Mouse (Mus musculus): ENCODE measurements at regions not wholly inside any gene's neighbourhood (a gene's known extent, or its start where the extent isn't known, plus 50 kb on each side); places are given as distances from the start of the nearest gene placed in this dataset.

GRCm38 (mm10) chr3:147963698-147964476 lies 1026.5 kb downstream of the Adgrl2 start:
- no peak overlapping the region for H3K4me3 ChIP-seq
- no peak overlapping the region for H3K27ac ChIP-seq
- H3K4me1 ChIP-seq, result peaks cover 29% of the 10 kb centered on the region
- no peaks in the 10 kb centered on the region for H3K9me3 ChIP-seq
- no peak for ATAC-seq (ENCODE audit: insufficient number of reproducible peaks, insufficient read depth, low FRiP score, low TSS enrichment, low read depth)
- H3K9ac ChIP-seq, result no peak overlapping the region
- no peak overlapping the region for H3K4me2 ChIP-seq
- H3K27me3 ChIP-seq, result no peaks in the 10 kb centered on the region
- no peaks in the 10 kb centered on the region for H3K36me3 ChIP-seq
- WGBS, result 31% methylated on average over 13 of the region's 13 CpGs

- peaks cover 6% of the 10 kb centered on the region; the same call in 1 of the 2 replicates for H3K4me1 ChIP-seq
- H3K27me3 ChIP-seq, result no peaks in the 10 kb centered on the region
- H3K27ac ChIP-seq, result no peak overlapping the region
- H3K4me2 ChIP-seq, result no peak overlapping the region
- whole genome bisulfite sequencing, result 60% methylated on average over 13 of the region's 13 CpGs
- H3K9ac ChIP-seq, result no peak overlapping the region
- H3K9me3 ChIP-seq, result no peaks in the 10 kb centered on the region
- no peak overlapping the region for H3K4me3 ChIP-seq
- H3K36me3 ChIP-seq, result no peaks in the 10 kb centered on the region
- no peak for ATAC-seq (ENCODE audit: insufficient number of reproducible peaks, insufficient read depth, low FRiP score, low TSS enrichment, low read depth)
Observed at GRCm38 (mm10) chr3:147948041-147948592, 1042.2 kb downstream of the Adgrl2 start.

GRCm38 (mm10) chr3:147943314-147943713 lies 1047.0 kb downstream of the Adgrl2 start:
- Histone ChIP-seq H3K9me3 (no peaks in the 10 kb centered on the region), H3K4me1 (no peaks in the 10 kb centered on the region; the same call in 1 of the 2 replicates), H3K27me3 (no peaks in the 10 kb centered on the region), H3K27ac (no peak overlapping the region), H3K9ac (no peak overlapping the region), H3K4me3 (no peak overlapping the region), H3K4me2 (no peak overlapping the region), H3K36me3 (no peaks in the 10 kb centered on the region)
- WGBS, result 61% methylated on average over 4 of the region's 4 CpGs
- no peak for ATAC-seq (ENCODE audit: insufficient number of reproducible peaks, insufficient read depth, low FRiP score, low TSS enrichment, low read depth)

- H3K27me3 ChIP-seq, result no peaks in the 10 kb centered on the region
- peaks cover 7% of the 10 kb centered on the region for H3K4me1 ChIP-seq
- WGBS, result 25% methylated on average over 6 of the region's 6 CpGs
- no peaks in the 10 kb centered on the region for H3K9me3 ChIP-seq
- no peaks in the 10 kb centered on the region for H3K36me3 ChIP-seq
- H3K9ac ChIP-seq, result no peak overlapping the region
- no peak overlapping the region for H3K4me3 ChIP-seq
- no peak for ATAC-seq (ENCODE audit: insufficient number of reproducible peaks, insufficient read depth, low FRiP score, low TSS enrichment, low read depth)
- H3K4me2 ChIP-seq, result no peak overlapping the region
- peak overlapping the region; percentile 12; the same call in 1 of the 2 replicates for H3K27ac ChIP-seq
Observed at GRCm38 (mm10) chr3:147930811-147931251, 1059.5 kb downstream of the Adgrl2 start.

- no peaks in the 10 kb centered on the region for H3K36me3 ChIP-seq
- H3K9ac ChIP-seq, result no peak overlapping the region
- no peak overlapping the region for H3K4me3 ChIP-seq
- no peak for ATAC-seq (ENCODE audit: insufficient number of reproducible peaks, insufficient read depth, low FRiP score, low TSS enrichment, low read depth)
- no peaks in the 10 kb centered on the region for H3K27me3 ChIP-seq
- WGBS, result 45% methylated on average over 2 of the region's 2 CpGs
- no peak overlapping the region for H3K4me2 ChIP-seq
- H3K27ac ChIP-seq, result no peak overlapping the region
- no peaks in the 10 kb centered on the region; the same call in 1 of the 2 replicates for H3K4me1 ChIP-seq
- H3K9me3 ChIP-seq, result no peaks in the 10 kb centered on the region
Observed at GRCm38 (mm10) chr3:147920181-147920580, 1068.0 kb downstream of the Ttll7 start.

- 95% methylated on average over 3 of the region's 3 CpGs for WGBS
- ATAC-seq (ENCODE audit: insufficient number of reproducible peaks, insufficient read depth, low FRiP score, low TSS enrichment, low read depth), result no peak
Observed at GRCm38 (mm10) chr3:147919701-147920100, 1067.5 kb downstream of the Ttll7 start.

GRCm38 (mm10) chr3:147919146-147919545 lies 1067.0 kb downstream of the Ttll7 start:
- no peak for ATAC-seq (ENCODE audit: insufficient number of reproducible peaks, insufficient read depth, low FRiP score, low TSS enrichment, low read depth)
- H3K9me3 ChIP-seq, result no peaks in the 10 kb centered on the region
- no peak overlapping the region for H3K4me3 ChIP-seq
- H3K4me1 ChIP-seq, result no peaks in the 10 kb centered on the region; the same call in 1 of the 2 replicates
- WGBS, result 94% methylated on average over 4 of the region's 4 CpGs
- no peaks in the 10 kb centered on the region for H3K27me3 ChIP-seq
- no peak overlapping the region for H3K9ac ChIP-seq
- no peak overlapping the region for H3K27ac ChIP-seq
- no peaks in the 10 kb centered on the region for H3K36me3 ChIP-seq
- H3K4me2 ChIP-seq, result no peak overlapping the region

More at GRCm38 (mm10) chr3:147919701-147920100, 1067.5 kb downstream of the Ttll7 start:
- Histone ChIP-seq H3K4me3 (no peak overlapping the region), H3K9ac (no peak overlapping the region), H3K27ac (no peak overlapping the region), H3K4me2 (no peak overlapping the region), H3K9me3 (no peaks in the 10 kb centered on the region), H3K36me3 (no peaks in the 10 kb centered on the region), H3K4me1 (no peaks in the 10 kb centered on the region; the same call in 1 of the 2 replicates), H3K27me3 (no peaks in the 10 kb centered on the region)

- no peak overlapping the region for H3K27ac ChIP-seq
- no peak overlapping the region for H3K9ac ChIP-seq
- ATAC-seq (ENCODE audit: insufficient number of reproducible peaks, insufficient read depth, low FRiP score, low TSS enrichment, low read depth), result no peak
- no peaks in the 10 kb centered on the region for H3K36me3 ChIP-seq
- peaks cover 8% of the 10 kb centered on the region; the same call in 1 of the 2 replicates for H3K4me1 ChIP-seq
- no peaks in the 10 kb centered on the region for H3K27me3 ChIP-seq
- H3K4me2 ChIP-seq, result no peak overlapping the region
- WGBS, result 21% methylated on average over 1 of the region's 1 CpGs
- H3K9me3 ChIP-seq, result no peaks in the 10 kb centered on the region
- no peak overlapping the region for H3K4me3 ChIP-seq
Observed at GRCm38 (mm10) chr3:147896751-147897150, 1044.6 kb downstream of the Ttll7 start.

GRCm38 (mm10) chr3:147891682-147892081 lies 1039.5 kb downstream of the Ttll7 start:
- Histone ChIP-seq H3K27ac (no peak overlapping the region), H3K9me3 (no peaks in the 10 kb centered on the region), H3K27me3 (no peaks in the 10 kb centered on the region), H3K4me2 (peak overlapping the region; percentile 21; the same call in 1 of the 2 replicates), H3K4me3 (no peak overlapping the region), H3K36me3 (no peaks in the 10 kb centered on the region), H3K4me1 (peaks cover 11% of the 10 kb centered on the region; the same call in 1 of the 2 replicates), H3K9ac (no peak overlapping the region)
- no peak for ATAC-seq (ENCODE audit: insufficient number of reproducible peaks, insufficient read depth, low FRiP score, low TSS enrichment, low read depth)
- 25% methylated on average over 5 of the region's 5 CpGs for WGBS

- Histone ChIP-seq H3K4me2 (peak overlapping the region; percentile 5; the same call in 1 of the 2 replicates), H3K4me1 (peaks cover 15% of the 10 kb centered on the region; the same call in 1 of the 2 replicates), H3K9me3 (no peaks in the 10 kb centered on the region), H3K27ac (no peak overlapping the region), H3K4me3 (no peak overlapping the region), H3K36me3 (no peaks in the 10 kb centered on the region), H3K9ac (no peak overlapping the region), H3K27me3 (no peaks in the 10 kb centered on the region)
- ATAC-seq (ENCODE audit: insufficient number of reproducible peaks, insufficient read depth, low FRiP score, low TSS enrichment, low read depth), result no peak
- 43% methylated on average over 10 of the region's 10 CpGs for WGBS
Observed at GRCm38 (mm10) chr3:147886261-147886893, 1034.2 kb downstream of the Ttll7 start.

- WGBS, result 62% methylated on average over 10 of the region's 10 CpGs
- ATAC-seq (ENCODE audit: insufficient number of reproducible peaks, insufficient read depth, low FRiP score, low TSS enrichment, low read depth), result no peak
- Histone ChIP-seq H3K27me3 (no peaks in the 10 kb centered on the region), H3K4me1 (peaks cover 14% of the 10 kb centered on the region; the same call in 1 of the 2 replicates), H3K4me3 (no peak overlapping the region), H3K27ac (no peak overlapping the region), H3K4me2 (no peak overlapping the region), H3K36me3 (no peaks in the 10 kb centered on the region), H3K9me3 (no peaks in the 10 kb centered on the region), H3K9ac (no peak overlapping the region)
Observed at GRCm38 (mm10) chr3:147882936-147883645, 1030.9 kb downstream of the Ttll7 start.
